Mouse (Mus musculus) layer of hippocampus, adult 8-10 months (tissue): ENCODE results near the gene Wdr62. TPM values are rescaled to one million over a fixed set of nuclear protein-coding genes. Genes with fewer than 3 reads are reported as not detected.

ENCODE experiments used
- DNase-seq, 2 experiments: peaks; one replicate each; pipeline ENCODE4 v3.0.0; 2022; ENCODE audit warnings: low spot score in 2 of 2
- total RNA-seq, 4 experiments: library from RNA; stranded (reverse); gene quantifications; 2 replicates each; pipeline ENCODE4 v1.2.4; 2022

Wdr62 gene
- total RNA-seq, 4 experiments from 2014 or later = 1.1 to 3.4 (median 2.4) TPM

GRCm38 (mm10) chr7:30306083-30306779, 26.0 kb upstream of the Wdr62 start:
- DNase-seq = no peak

- DNase-seq = no peak
Measured at GRCm38 (mm10) chr7:30300914-30301313, 20.7 kb upstream of the Wdr62 start.

GRCm38 (mm10) chr7:30297266-30297665, 17.0 kb upstream of the Wdr62 start:
- no peak for DNase-seq

- no peak for DNase-seq
Measured at GRCm38 (mm10) chr7:30296816-30297215, 16.6 kb upstream of the Wdr62 start.

GRCm38 (mm10) chr7:30295103-30295502, 14.9 kb upstream of the Wdr62 start:
- no peak for DNase-seq

- DNase-seq = no peak
Measured at GRCm38 (mm10) chr7:30294296-30294695, 14.1 kb upstream of the Wdr62 start.

GRCm38 (mm10) chr7:30293795-30294194, 13.6 kb upstream of the Wdr62 start:
- no peak for DNase-seq

- DNase-seq = peak; percentile 85 to 90
Measured at GRCm38 (mm10) chr7:30291215-30292131, 11.3 kb upstream of the Wdr62 start, which contains the start of gene Clip3. Gene Clip3 (plus strand): TSS chr7:30291728.

GRCm38 (mm10) chr7:30289714-30290399, 9.6 kb upstream of the Wdr62 start:
- DNase-seq = no peak

- DNase-seq = no peak
Measured at GRCm38 (mm10) chr7:30289071-30289713, 9.0 kb upstream of the Wdr62 start.

GRCm38 (mm10) chr7:30288046-30288445, 7.8 kb upstream of the Wdr62 start:
- DNase-seq = no peak

- no peak for DNase-seq
Measured at GRCm38 (mm10) chr7:30286701-30287410, 6.6 kb upstream of the Wdr62 start.

- no peak for DNase-seq
Measured at GRCm38 (mm10) chr7:30282740-30283139, 2.5 kb upstream of the Wdr62 start.

GRCm38 (mm10) chr7:30281522-30281921, 1.3 kb upstream of the Wdr62 start:
- DNase-seq = no peak

- DNase-seq = peak; percentile 88 to 91
Measured at GRCm38 (mm10) chr7:30280670-30281138, 485 bp upstream of the Wdr62 start.

GRCm38 (mm10) chr7:30279536-30279935, 683 bp downstream of the Wdr62 start:
- DNase-seq = no peak

GRCm38 (mm10) chr7:30278911-30279310, 1.3 kb downstream of the Wdr62 start:
- DNase-seq = no peak

- no peak for DNase-seq
Measured at GRCm38 (mm10) chr7:30274383-30274782, 5.8 kb downstream of the Wdr62 start.

GRCm38 (mm10) chr7:30269641-30270040, 10.6 kb downstream of the Wdr62 start:
- DNase-seq = no peak

- DNase-seq = no peak
Measured at GRCm38 (mm10) chr7:30266780-30267179, 13.4 kb downstream of the Wdr62 start.

GRCm38 (mm10) chr7:30265935-30266334, 14.3 kb downstream of the Wdr62 start:
- DNase-seq = no peak
